Mouse (Mus musculus) cerebellum, adult 2 months (tissue): ENCODE data around the gene Lrp8.

ENCODE experiments used
- CTCF ChIP-seq: fragments of 200-500 bp; IDR thresholded peaks from 2 replicates; pipeline ENCODE4 v1.5.1; 2011; ENCODE audit warnings: low read depth, mild to moderate bottlenecking, control low read depth, low read length, moderate library complexity, borderline replicate concordance; ENCODE audit not compliant: insufficient read depth
- POLR2A ChIP-seq: fragments of 200-500 bp; IDR thresholded peaks from 2 replicates; pipeline ENCODE4 v1.6.1; 2011; ENCODE audit warnings: low read length, control low read depth, borderline replicate concordance; ENCODE audit not compliant: insufficient read depth

- TF ChIP-seq POLR2A (no peak), CTCF (no peak)
These were observed 87.3 kb downstream of the Lrp8 start for GRCm38 (mm10) chr4:107889385-107889730.
